Mouse (Mus musculus): Measurements from ENCODE around the gene Zfp622. TPM values are rescaled to one million over a fixed set of nuclear protein-coding genes. Genes with fewer than 3 reads are reported as not detected.
A peak's percentile ranks its signal among the peaks of the same experiment; 100 is the strongest.

The Zfp622 gene
- polyA plus RNA-seq (2021) = 54.8 TPM

- H3K27me3 ChIP-seq = no peaks in the 10 kb centered on the region
- ChIA-PET CTCF (interaction anchor here (1.1 to 2.4 kb wide), 2 partner anchors 9 to 210 kb away, joined by 3 to 8 read pairs; no protein-coding TSS in a partner anchor), POLR2A (interaction anchor here (0.6 to 0.7 kb wide), 3 partner anchors 54 to 1643 kb away, joined by 3 to 5 read pairs (median 3); no protein-coding TSS in a partner anchor)
- peak; percentile 83 for DNase-seq (ENCODE audit: low read depth, low spot score)
- no peak for TF ChIP-seq CTCF (IDR thresholded peaks at IDR 0.05)
- in situ Hi-C loops (cut with MboI; ENCODE audit: low pct_unique_long_range_greater_than_20kb) = loop anchor here (25.0 kb wide), 1 partner anchor 778 kb away; no protein-coding TSS in a partner anchor
- ATAC-seq = peak; percentile 95
Observed at GRCm38 (mm10) chr15:25984067-25984733, at the start of gene Zfp622. Gene Zfp622, plus strand, starts transcription at chr15:25984366.

DNA sequence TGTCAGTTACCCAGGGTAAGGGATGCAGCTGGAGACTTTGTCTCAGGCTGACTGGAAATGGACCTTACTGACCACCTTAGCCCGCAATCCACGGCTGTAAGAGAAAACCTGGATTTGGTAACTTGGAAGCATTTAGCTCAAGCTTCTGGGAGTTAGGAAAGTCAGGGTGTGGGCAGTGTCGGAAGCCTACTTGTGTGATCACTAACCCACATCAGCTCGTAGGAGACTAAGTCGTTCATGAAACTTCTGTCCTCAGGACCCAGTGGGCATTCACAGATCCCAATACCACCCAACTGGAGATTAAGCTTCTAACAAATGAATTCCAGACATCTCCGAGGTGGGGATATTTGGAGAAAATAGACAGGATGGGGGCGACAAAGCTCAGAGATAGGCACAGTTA is 49.8 kb upstream of the Zfp622 start:
- in situ Hi-C loops (cut with MboI; ENCODE audit: low pct_unique_long_range_greater_than_20kb) = no loop called here
- DNase-seq (ENCODE audit: low read depth, low spot score) (no peak), ATAC-seq (no peak)
- ChIA-PET POLR2A (interaction anchor here (0.6 kb wide), 1 partner anchor 21 kb away, joined by 3 read pairs; no protein-coding TSS in a partner anchor), CTCF (interaction anchor here (0.9 to 1.8 kb wide), 3 partner anchors 9 to 128 kb away, joined by 3 to 6 read pairs (median 4); no protein-coding TSS in a partner anchor)
- H3K27me3 ChIP-seq = no peaks in the 10 kb centered on the region
- no peak for TF ChIP-seq CTCF (IDR thresholded peaks at IDR 0.05)

DNA sequence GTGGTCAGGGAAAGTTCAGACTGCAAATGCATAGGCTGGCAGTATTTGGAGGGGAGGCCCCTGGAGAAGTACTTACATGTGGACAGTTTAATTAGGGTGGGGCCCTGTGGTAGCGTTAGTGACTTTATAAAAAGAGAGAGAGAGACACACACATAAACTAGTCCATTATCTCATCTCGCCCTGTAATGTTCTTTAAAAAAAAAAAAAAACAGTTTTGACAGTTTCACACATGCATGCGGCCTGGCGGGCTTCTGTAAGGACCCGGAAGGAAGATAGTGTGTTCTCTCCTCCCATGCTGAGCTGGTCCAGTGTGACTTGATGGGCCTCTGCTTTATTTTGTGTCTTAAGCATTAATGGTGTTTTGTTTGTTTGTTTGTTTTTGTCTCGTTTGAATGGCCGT is 45.7 kb upstream of the Zfp622 start:
- DNase-seq (ENCODE audit: low read depth, low spot score) (no peak), ATAC-seq (no peak)
- ChIA-PET POLR2A (no interaction called here), CTCF (interaction anchor here (1.7 kb wide), 1 partner anchor 10 kb away, joined by 3 read pairs; no protein-coding TSS in a partner anchor)
- no peaks in the 10 kb centered on the region for H3K27me3 ChIP-seq
- in situ Hi-C loops (cut with MboI; ENCODE audit: low pct_unique_long_range_greater_than_20kb) = no loop called here
- no peak for TF ChIP-seq CTCF (IDR thresholded peaks at IDR 0.05)

DNA sequence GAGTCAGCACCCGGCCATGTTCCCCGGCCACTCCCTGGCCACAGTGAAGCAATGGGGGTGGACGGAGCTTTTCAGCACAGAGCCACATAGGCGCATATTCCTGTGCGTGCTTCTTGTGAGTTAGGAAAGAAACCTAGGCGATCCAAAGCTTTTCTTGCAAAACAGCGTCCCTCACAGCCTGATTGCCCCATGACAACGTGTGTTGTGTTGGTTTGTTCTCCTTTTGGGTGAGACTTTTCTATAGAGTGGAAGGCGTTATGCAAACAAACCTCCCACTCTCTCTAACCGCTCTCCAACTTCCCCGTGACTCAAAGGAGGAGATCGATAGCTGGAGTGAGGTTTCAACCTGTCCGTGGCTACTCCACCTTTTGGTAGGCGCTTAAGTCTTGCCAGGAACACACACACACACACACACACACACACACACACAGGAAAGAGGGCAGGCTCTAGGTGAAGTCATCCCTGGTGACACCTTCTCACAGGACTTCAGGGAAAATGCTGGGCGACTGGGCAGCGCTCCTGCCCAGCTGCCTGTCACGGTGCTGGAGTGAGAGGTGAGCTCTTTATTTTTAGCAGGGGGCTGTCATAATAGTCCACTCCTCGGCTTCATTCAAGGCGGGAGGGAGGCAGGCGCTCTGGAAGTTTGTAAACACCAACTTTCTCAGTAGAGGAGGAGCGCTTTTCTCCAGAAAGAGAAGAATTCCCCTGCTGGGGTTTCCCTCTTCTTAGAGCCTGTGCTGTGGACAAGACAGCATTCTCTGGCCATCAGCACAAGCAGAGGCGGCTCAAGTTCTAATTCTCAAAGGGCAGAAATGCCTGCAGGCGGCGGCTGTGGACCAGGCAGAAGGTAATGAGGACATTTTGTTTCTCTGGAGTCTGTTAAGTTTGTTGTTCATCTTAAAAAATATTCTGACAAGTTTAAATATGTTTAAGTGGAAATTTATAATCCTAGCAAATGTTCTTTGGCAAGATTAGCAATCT is 43.5 kb upstream of the Zfp622 start:
- POLR2A ChIA-PET = no interaction called here
- H3K27me3 ChIP-seq = no peaks in the 10 kb centered on the region
- TF ChIP-seq CTCF (IDR thresholded peaks at IDR 0.05) = no peak
- in situ Hi-C loops (cut with MboI; ENCODE audit: low pct_unique_long_range_greater_than_20kb) = no loop called here
- CTCF ChIA-PET = interaction anchor here (1.0 to 2.4 kb wide), 4 partner anchors 9 to 14 kb away, joined by 3 to 7 read pairs (median 4); no protein-coding TSS in a partner anchor
- DNase-seq (ENCODE audit: low read depth, low spot score) (no peak), ATAC-seq (no peak)

- ChIA-PET CTCF (interaction anchor here (1.0 to 2.4 kb wide), 3 partner anchors 8 to 18 kb away, joined by 4 to 7 read pairs (median 4); no protein-coding TSS in a partner anchor), POLR2A (no interaction called here)
- DNase-seq (ENCODE audit: low read depth, low spot score) = no peak
- H3K27me3 ChIP-seq = no peaks in the 10 kb centered on the region
- no peak for ATAC-seq
- TF ChIP-seq CTCF (IDR thresholded peaks at IDR 0.05) = no peak
- in situ Hi-C loops (cut with MboI; ENCODE audit: low pct_unique_long_range_greater_than_20kb) = no loop called here
Observed at GRCm38 (mm10) chr15:25941514-25941913, 42.7 kb upstream of the Zfp622 start.

- no peak for TF ChIP-seq CTCF (IDR thresholded peaks at IDR 0.05)
- DNase-seq (ENCODE audit: low read depth, low spot score) = no peak
- ChIA-PET CTCF (interaction anchor here (1.5 to 2.4 kb wide), 3 partner anchors 7 to 17 kb away, joined by 4 to 7 read pairs (median 5); no protein-coding TSS in a partner anchor), POLR2A (no interaction called here)
- in situ Hi-C loops (cut with MboI; ENCODE audit: low pct_unique_long_range_greater_than_20kb) = no loop called here
- H3K27me3 ChIP-seq = no peaks in the 10 kb centered on the region
- no peak for ATAC-seq
Observed at GRCm38 (mm10) chr15:25942415-25942814, 41.8 kb upstream of the Zfp622 start.

GRCm38 (mm10) chr15:25943386-25944137 is 40.6 kb upstream of the Zfp622 start:
- no peaks in the 10 kb centered on the region for H3K27me3 ChIP-seq
- no peak for ATAC-seq
- in situ Hi-C loops (cut with MboI; ENCODE audit: low pct_unique_long_range_greater_than_20kb) = no loop called here
- DNase-seq (ENCODE audit: low read depth, low spot score) = no peak
- TF ChIP-seq CTCF (IDR thresholded peaks at IDR 0.05) = no peak
- ChIA-PET CTCF (interaction anchor here (1.2 to 1.5 kb wide), 2 partner anchors 10 to 17 kb away, joined by 3 to 5 read pairs; no protein-coding TSS in a partner anchor), POLR2A (no interaction called here)

GRCm38 (mm10) chr15:25945224-25945623 is 38.9 kb upstream of the Zfp622 start:
- DNase-seq (ENCODE audit: low read depth, low spot score) (no peak), ATAC-seq (no peak)
- ChIA-PET POLR2A (no interaction called here), CTCF (interaction anchor here (1.1 kb wide), 1 partner anchor 19 kb away, joined by 3 read pairs; no protein-coding TSS in a partner anchor)
- H3K27me3 ChIP-seq = no peaks in the 10 kb centered on the region
- no peak for TF ChIP-seq CTCF (IDR thresholded peaks at IDR 0.05)
- in situ Hi-C loops (cut with MboI; ENCODE audit: low pct_unique_long_range_greater_than_20kb) = no loop called here

DNA sequence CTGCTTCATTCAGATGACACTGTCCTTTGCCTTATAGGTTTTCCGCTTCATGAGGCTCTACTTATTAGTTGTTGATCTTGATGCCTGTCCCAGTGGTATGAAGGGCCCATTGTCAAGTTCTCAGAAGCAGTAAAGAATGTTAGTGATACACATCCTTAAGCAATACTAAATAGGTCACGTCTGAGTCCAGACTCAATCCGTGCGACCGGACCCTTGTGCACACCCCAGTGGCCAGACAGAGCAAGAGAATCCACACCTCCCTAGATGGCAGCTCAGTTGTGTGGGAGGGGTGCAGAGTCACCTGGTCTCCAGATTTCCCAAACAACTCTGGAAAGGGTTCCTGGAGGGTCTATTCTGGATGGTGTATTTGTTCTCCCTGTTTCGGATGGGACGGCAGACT is 37.7 kb upstream of the Zfp622 start:
- no peak for TF ChIP-seq CTCF (IDR thresholded peaks at IDR 0.05)
- in situ Hi-C loops (cut with MboI; ENCODE audit: low pct_unique_long_range_greater_than_20kb) = no loop called here
- no peak for DNase-seq (ENCODE audit: low read depth, low spot score)
- ChIA-PET CTCF (no interaction called here), POLR2A (no interaction called here)
- ATAC-seq = no peak
- no peaks in the 10 kb centered on the region for H3K27me3 ChIP-seq

- ChIA-PET CTCF (no interaction called here), POLR2A (interaction anchor here (0.6 kb wide), 1 partner anchor 383 kb away, joined by 8 read pairs; no protein-coding TSS in a partner anchor)
- no peaks in the 10 kb centered on the region for H3K27me3 ChIP-seq
- in situ Hi-C loops (cut with MboI; ENCODE audit: low pct_unique_long_range_greater_than_20kb) = no loop called here
- no peak for TF ChIP-seq CTCF (IDR thresholded peaks at IDR 0.05)
- DNase-seq (ENCODE audit: low read depth, low spot score) (no peak), ATAC-seq (no peak)
Observed at GRCm38 (mm10) chr15:25947383-25947782, 36.8 kb upstream of the Zfp622 start.
